Mouse (Mus musculus): Measurements from ENCODE around the gene Alpl.
A peak's percentile ranks its signal among the peaks of the same experiment; 100 is the strongest.

Alpl gene

DNA sequence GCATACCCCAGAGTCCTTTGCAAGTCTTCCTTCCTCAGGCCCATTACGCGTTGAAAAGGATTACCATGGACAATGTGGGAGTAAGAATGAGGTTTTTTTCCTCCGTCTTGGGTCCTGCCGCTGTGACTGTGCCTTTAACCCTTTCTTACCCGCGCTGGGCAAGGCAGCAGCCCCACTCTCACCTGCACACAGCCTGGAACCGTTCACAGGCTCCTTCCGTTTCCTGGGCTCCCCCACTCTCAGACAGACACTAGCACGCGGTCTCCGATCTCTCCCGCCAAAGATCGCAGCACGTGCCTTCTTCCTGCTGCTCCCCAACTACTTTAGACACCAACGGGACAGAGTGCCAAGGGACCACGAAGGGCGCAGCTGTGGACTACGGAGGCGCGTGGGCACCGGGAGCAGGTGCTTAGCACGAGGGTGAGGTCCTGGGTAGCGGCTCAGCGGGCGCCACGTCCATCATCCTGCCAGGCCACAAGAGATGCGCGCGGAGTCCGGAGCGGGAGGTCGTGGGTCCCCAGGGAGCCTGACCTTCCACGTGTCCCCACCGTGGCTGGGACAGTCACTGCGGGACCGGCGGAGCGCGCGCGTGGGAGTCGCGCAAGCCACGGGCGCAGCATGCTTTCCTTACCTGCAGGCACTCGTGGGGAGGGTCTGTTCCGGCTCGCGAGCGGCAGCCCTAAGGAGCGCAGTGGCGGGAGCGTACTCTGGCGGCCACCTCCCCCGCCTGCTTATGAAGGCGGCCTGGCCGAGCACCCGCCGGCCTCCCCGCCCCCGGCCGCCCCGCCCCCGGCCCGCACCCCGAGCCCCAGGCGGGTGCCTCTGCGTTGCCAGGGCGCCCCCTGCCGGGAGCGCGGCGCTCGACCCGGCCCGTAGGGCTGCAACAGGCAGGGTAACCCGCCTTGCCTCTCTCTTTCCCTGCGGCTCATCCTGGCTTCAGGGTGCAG, at the start of gene Alpl:
TSS of gene Alpl (minus strand) at position 774 of the 947 bp plus-strand sequence.
- no peak for TF ChIP-seq GATA4 (IDR thresholded peaks at IDR 0.05; ENCODE audit: insufficient replicate concordance, low read length)

DNA sequence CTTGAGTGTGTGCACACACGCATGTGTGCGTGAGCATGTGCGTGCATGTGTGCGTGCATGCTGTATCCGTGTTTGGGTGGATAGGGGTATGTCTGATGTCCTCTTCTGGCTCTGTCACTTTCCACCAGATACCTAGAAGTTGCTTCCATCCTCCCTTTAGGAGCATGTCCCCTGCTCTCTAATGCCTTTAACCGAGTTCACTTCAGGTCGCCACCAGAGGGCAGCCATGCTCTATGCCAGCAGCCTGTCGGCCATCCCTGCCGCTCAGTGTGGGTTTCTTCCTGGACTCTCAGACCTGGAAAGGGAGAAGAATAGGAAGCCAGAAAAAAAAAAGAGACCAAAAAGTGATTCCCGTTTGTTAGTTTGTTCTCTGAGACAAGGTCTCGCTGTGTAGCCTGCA, 48.5 kb upstream of the Alpl start:
- no peak for TF ChIP-seq GATA4 (IDR thresholded peaks at IDR 0.05; ENCODE audit: insufficient replicate concordance, low read length)

DNA sequence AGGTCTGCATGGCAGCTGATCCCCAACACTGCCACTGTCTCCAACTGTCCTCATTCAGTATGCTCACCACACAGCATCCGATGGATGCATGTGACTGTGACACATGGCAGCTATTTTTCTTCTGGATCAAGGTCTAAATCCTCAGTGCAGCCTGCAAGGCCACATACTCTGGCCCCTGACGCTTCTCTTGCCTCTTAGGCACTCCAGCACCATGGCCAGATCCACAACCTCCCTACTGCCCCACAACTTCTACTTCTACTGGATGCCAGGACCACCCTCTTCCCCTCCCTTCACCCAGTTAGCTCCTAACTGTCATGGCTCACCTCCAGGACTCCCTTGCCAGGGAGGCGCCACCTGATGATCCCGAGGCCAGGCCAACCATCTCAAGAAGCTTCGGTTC, 43.3 kb upstream of the Alpl start:
- TF ChIP-seq GATA4 (IDR thresholded peaks at IDR 0.05; ENCODE audit: insufficient replicate concordance, low read length), result no peak

DNA sequence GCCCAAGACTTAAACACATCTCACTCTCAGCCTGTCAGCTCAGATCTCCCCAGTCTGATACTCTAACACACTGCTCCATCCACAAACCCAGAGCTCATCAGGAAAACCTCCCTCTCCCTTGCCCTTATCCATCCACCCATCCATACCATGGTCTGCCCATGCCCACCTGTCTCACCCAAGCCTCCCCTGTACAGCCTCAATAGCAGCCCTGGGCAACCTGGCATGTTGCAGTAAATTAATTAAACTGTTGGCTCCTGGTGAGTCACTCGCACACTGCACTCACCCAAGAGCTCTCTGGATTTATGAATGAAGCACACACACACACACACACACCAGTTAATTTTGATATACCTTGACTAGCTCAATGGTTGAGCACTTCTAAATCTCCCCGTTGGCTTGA, 42.6 kb upstream of the Alpl start:
- TF ChIP-seq GATA4 (IDR thresholded peaks at IDR 0.05; ENCODE audit: insufficient replicate concordance, low read length), result no peak

DNA sequence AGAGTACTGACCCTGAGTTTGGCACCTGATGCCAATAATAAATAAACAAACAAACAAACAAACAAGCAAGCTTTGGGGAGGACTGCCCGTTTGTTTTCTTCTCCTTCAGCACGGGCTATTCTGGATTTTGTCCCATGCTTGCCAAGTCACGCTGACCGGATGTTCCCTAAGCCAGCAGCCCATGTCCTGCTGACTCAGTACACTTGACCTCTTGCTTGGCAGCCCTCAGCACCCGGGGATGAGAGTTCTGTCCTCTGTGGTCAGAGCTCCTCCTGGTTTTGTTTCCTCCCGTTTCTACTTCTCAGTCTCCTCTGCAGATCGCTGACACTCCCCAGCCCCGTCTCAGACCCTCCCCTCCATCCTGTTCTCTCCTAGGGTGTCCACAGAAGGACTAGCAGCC, 41.6 kb upstream of the Alpl start:
- no peak for TF ChIP-seq GATA4 (IDR thresholded peaks at IDR 0.05; ENCODE audit: insufficient replicate concordance, low read length)

DNA sequence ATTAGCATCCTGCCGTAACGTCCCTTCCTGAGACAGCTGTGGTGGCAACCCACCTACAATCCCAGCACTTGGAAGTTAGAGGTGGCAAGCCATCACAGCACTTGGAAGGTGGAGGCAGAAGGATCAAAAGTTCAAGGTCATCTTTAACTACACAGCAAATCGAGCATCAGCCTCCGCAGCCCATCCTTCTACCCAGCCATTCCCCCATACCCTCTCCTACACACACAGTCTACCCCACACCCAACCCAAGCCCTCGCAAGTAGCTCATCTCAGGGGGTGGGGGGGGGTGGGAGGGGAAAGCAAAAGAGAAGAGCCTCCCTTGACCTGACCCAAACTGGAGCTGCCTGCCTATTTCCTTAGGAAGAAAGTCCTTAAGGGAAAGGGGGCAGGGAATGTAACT, 40.6 kb upstream of the Alpl start:
- no peak for TF ChIP-seq GATA4 (IDR thresholded peaks at IDR 0.05; ENCODE audit: insufficient replicate concordance, low read length)

DNA sequence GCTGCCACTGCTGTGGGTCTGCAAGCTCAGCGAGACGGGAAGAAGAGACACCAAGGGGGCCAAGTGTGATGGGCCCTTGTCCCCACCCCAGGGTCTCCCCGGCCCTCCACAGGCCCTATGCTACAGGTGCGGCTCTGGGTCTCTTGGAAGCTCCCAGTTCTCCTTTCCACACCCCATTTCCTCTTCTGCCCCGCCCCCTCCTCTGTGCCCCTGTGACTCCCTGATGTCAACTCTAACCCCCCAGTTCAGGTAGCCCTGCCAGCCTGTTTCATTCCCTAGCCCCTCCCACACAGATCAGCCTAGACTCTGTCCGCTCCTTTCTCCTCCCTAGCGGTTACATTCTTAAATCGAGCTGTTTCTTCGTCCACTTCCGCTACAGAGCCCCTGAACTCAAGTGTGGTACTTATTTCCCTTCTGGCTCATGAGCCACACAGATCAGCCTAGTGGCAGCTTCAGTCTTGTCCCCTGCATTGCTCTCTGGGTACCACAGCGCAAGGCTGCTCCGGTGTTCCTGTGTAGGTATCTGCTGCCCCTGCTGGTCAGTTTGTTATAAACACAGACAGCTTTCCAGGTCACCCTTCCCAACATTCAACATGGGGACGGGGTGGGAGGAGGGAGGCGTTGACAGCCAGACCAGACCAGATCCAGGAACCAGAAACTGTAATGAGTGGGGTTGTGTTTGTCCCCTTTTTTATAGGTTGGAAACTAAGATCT, 39.6 kb upstream of the Alpl start:
- TF ChIP-seq GATA4 (IDR thresholded peaks at IDR 0.05; ENCODE audit: insufficient replicate concordance, low read length), result no peak

DNA sequence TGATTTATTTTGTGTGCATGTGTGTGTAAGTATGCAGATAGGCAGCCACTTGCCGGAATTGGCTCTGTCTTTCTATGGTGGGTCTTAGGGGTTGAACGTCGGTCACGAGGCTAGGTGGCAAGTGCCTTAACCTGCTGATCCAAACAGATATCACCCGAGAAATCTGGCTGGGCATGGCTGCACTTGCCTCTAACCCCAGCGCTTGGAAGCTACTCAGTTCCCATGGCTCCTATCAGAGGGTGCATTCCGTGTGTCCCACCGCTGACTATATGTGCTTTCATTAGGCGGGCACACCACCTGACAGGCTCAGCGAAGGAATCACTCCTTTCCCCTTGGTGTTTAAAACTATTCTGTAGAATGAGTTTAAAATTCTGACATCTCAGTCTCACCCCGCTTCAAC, 35.4 kb upstream of the Alpl start:
- no peak for TF ChIP-seq GATA4 (IDR thresholded peaks at IDR 0.05; ENCODE audit: insufficient replicate concordance, low read length)

DNA sequence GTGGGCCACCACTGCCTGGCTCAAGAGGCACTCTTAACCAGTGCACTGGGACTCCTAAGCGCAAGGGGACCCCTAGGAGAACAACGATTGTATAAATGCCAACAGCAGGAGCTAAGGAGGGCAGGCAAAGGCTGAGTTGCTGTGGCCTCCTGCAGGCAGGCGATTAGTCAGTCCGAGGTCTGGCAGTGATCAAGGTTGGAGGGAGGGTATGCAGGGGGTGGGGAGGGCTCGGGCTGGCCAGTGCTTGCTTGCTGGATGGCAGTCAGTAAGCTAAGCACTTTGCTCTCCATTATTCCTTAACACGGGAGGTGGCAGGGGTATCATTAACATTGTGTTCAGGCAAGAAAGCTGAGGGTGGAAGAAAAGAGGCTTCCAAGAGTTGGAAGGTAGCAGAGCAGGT, 34.2 kb upstream of the Alpl start:
- no peak for TF ChIP-seq GATA4 (IDR thresholded peaks at IDR 0.05; ENCODE audit: insufficient replicate concordance, low read length)

DNA sequence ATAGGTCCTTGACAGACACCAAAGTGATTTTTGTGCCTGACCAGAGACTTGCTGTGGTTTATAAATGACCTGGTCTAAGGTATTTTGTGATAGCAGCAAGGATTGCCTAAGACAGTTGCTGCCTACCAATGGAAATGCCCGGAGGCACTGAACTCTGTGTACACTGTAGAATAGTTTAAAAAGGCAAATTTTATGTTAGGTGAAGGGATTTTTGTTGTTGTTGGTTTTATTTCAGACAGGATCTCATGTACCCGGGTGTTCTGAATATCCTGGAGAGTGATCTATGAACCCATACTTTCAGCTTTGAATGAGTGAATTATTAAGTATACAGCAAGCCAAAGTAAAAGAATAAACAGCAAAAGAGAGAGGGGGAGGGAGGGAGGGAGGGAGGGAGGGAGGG, 28.7 kb upstream of the Alpl start:
- TF ChIP-seq GATA4 (IDR thresholded peaks at IDR 0.05; ENCODE audit: insufficient replicate concordance, low read length), result no peak

DNA sequence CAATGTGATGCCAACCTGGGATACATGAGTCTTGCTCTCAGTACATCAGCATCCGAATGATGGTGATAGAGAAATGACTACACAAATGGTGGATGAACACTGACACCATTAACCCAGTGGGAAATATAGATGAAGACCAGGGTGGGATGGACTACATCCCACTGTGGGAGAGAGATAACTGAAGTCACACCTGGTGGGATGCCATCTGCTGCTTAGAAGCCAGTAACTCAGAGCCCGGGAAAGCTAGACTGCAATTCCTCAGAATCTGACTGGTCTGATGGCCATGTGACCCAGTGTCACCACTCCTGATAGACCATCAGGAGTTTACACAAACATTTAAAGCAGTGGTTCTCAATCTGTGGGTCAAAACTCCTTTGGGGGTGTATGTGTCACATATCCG, 27.4 kb upstream of the Alpl start:
- TF ChIP-seq GATA4 (IDR thresholded peaks at IDR 0.05; ENCODE audit: insufficient replicate concordance, low read length), result no peak

DNA sequence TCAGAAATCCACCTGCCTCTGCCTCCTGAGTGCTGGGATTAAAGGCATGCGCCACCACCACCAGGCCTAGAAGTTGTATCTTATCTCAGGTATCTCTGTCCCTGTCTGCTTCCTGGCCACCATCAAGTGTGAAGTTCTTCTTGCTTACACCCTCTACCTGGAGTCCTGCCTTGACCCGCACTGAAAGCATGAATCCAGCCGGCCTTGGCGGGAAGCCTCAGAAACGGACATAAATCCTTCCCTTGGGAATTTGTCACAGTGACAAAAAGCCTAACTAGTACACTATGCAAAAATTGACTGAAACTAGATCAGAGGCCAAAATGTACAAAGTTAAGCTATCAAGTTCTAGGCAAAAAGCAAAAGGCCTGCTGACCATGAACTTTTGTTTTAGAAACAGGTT, 26.4 kb upstream of the Alpl start:
- no peak for TF ChIP-seq GATA4 (IDR thresholded peaks at IDR 0.05; ENCODE audit: insufficient replicate concordance, low read length)

DNA sequence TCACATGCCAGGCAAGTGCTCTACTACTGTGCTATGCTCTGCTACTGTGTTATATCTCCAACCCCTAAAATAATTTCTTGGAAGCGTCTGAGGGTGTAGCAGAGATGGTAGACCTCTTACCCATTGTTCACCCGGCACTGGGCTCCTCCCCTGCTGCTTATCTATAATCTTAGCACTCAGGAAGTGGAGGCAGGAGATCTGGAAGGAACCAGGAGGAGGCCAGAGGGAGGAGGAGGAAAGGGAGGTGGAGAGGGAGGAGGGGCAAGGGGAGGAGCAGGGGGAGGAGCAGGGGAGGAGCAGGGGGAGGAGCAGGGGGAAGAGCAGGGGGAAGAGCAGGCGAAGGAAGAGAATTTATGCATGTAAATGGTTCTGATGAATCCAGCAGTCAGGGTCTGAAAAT, 24.5 kb upstream of the Alpl start:
- TF ChIP-seq GATA4 (IDR thresholded peaks at IDR 0.05; ENCODE audit: insufficient replicate concordance, low read length), result peak; percentile 22; the same call in 1 of the 2 replicates

DNA sequence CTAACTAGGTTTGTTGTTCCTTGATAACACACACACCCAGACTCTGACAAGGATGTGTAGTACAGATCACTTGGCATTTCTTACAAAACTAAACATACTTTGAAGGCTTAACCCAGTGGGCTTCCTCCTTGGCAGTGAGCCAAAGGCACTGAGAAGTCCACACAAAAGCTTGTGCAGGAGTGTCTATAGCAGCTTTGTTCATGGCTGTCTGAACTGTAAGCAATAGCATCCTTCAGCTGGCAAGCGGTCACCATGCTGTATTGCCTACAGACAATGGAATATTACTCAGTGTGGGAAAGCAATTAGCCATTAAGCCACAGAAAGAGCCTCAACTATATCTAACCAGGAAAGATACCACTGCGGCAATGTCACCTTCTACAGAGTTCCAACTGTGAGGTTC, 23.3 kb upstream of the Alpl start:
- TF ChIP-seq GATA4 (IDR thresholded peaks at IDR 0.05; ENCODE audit: insufficient replicate concordance, low read length), result no peak

DNA sequence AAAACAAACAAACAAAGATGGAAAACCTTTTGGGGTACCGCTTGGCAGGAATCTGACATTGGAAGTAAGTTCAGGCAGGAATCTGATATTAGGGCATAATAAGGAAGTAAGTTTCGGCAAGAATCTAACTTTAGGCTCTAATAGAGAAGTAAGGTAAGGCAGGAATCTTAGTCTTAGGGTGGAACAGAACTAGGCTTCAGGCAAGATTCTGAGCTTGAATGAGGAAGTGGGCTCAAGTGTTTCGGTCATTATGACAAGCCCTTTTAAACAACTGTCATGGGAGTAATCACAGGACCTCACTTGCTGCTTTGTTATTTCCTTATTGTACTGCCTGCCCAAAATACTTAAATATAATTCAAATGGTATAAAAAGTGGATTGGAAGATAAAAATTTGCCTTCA, 22.2 kb upstream of the Alpl start:
- no peak for TF ChIP-seq GATA4 (IDR thresholded peaks at IDR 0.05; ENCODE audit: insufficient replicate concordance, low read length)

DNA sequence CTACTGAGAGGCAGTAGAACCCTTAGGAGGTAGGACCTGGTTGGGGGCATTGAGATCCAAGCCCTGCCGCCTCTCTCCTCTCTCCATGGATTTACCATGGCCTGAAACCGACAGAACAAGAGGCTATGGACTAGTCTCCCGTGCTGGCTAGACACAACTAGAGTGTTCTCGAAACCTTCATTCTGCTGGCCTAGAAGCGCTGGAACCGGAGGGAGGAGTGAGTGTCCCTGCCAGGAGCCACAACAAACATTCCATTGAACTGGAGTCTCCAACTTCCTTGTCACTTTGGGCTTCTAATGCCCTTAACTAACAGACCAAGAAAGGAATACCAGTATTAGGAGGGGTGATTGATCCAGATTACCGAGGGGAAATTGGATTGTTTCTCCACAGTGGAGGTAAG, 20.0 kb upstream of the Alpl start:
- TF ChIP-seq GATA4 (IDR thresholded peaks at IDR 0.05; ENCODE audit: insufficient replicate concordance, low read length), result no peak

Data from liver, adult (tissue).